Mouse (Mus musculus) common myeloid progenitor, adult 5-6 weeks (primary cell): ENCODE results near the gene Vmn2r61. TPM values are rescaled to one million over a fixed set of nuclear protein-coding genes. Genes with fewer than 3 reads are reported as not detected.

Experiments
- ATAC-seq: replicated peaks from 2 replicates; pipeline ENCODE4 v1.8.0; 2016; ENCODE audit warnings: low read depth, mild to moderate bottlenecking, moderate TSS enrichment, inconsistent platforms; ENCODE audit not compliant: poor library complexity, severe bottlenecking
- total RNA-seq: library from RNA; stranded (forward); fragments of 200-1000, 187-1606 nt; gene quantifications from 2 replicates; pipeline ENCODE4 v1.2.3, GENCODE M21; 2017

The Vmn2r61 gene
- total RNA-seq = not detected in 2 replicates

DNA sequence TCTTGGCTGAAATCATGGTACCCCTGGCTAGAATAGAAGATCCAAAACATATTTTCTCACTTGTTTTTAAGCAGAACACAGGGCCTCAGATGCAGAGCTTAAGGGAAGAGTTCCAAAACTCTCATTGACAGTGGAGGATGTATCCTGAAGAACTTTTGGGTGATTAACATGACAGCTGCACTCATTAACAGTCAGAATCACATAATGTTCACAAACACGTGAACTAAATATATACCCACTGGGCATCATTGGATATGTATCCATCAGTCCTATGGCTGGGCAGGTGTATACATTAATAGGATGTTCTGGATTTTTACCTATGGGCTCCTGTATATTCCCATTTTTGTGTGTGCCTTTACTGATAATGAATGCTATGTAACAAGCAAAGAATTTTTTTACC is at the start of gene Vmn2r61:
TSS of gene Vmn2r61 (plus strand) at position 301 of the 400 bp plus-strand sequence.
- no peak for ATAC-seq

Other genes starting within 250 kb of the Vmn2r61 start
- gene Vmn2r59, start 201.0 kb upstream of the Vmn2r61 start, total RNA-seq = not detected in 2 replicates
- gene Vmn2r60, start 152.3 kb upstream of the Vmn2r61 start, total RNA-seq = not detected in 2 replicates
- not detected in 2 replicates for gene 4933421I07Rik, start 188.1 kb downstream of the Vmn2r61 start, total RNA-seq
- 40.6 and 53.0 TPM in 2 replicates for gene Zfp141, start 245.7 kb downstream of the Vmn2r61 start, total RNA-seq